Mouse (Mus musculus): ENCODE measurements around the gene Bbx.

Bbx gene

DNA sequence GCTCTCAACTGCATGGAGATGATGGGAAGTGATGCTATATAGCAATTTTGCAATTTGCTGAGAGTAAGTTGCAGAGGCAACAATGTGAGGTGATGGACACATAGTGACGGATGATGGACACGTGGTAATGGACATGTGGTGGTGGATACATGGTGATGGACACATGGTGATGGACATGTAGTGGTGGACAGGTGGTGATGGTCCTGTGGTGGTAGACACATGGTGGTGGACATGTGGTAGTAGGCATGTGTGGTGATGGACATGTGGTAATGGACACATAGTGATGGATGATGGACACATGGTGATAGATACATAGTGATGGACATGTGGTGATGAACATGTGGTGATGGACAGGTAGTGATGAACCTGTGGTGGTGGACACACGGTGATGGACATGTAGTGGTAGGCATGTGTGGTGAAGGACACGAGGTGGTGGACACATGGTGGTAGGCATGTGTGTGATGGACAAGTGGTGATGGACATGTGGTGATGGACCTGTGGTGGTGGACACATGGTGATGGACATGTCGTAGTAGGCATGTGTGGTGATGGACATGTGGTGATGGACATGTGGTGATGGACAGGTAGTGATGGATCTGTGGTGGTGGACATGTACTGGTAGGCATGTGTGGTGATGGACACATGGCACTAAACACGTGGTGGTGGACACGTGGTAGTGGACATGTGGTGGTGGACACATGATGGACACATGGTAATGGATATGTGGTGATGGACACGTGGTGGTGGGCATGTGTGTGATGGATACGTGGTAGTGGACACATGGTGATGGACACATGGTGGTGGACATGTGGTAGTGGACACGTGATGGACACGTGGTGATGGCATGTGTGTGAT is 271.5 kb downstream of the Bbx start:
- no peak for DNase-seq (ENCODE audit: low spot score)

DNA sequence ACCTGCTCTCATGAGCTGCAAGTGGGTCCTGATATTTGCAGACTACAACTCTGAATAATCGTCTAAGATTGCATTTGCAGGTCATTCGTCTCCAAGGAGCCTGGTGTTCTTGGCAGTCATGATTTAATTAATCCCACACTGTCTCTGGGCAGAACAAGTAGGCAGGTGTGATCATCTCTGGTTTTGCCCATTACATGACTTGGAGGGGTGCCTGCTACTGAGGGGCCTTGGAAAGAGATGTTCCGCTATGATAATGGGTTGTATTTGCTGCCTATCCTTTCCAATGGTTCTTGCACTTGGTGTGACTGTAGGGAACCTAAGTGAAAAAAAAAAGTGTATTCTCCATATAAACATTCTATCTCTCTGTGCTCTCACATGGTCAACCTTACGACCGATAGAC is 273.6 kb downstream of the Bbx start:
- DNase-seq (ENCODE audit: low spot score), result no peak

DNA sequence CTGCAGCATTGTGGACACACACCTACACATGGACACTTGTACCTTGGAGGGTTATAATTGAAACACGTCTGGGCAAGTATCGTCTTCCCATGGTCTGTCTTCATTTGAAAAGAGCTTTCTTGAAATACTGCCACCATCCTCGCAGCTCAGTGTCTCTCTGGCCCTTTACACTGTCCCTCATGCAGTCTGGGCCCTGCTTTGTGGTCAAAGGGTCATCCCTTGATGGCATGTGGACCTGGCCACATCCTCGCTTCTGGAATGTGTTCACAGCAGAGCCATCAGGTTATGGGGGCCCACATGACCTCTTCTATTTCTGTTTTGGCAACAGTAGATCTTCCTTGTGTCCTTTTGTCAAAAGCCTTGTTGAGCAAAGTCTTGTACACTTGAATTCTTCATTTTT is 282.6 kb downstream of the Bbx start:
- DNase-seq (ENCODE audit: low spot score), result no peak

DNA sequence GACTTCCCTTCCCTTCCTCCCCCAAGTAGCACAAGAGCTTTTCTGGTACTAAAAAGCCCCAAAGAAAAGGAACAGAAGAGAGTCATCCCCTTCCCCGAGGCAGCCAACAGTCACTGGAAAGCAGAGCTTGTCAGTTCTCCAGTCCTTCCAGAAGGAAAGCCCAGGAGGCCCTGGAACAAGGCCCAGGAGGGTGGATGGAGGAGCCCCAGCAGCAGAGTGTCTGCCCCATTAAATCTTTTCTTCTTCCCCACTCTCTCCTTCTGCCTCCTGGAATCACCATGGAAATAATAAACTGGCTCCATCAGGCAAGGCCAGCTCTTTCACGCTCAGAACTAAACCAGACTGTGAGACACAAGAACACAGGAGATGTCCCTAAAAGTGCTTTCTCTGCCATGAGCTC is 284.3 kb downstream of the Bbx start:
- DNase-seq (ENCODE audit: low spot score), result no peak
